Mouse (Mus musculus): ENCODE measurements around the gene Mbl1. TPM values are rescaled to one million over a fixed set of nuclear protein-coding genes. Genes with fewer than 3 reads are reported as not detected.

Mbl1 gene
- polyA plus RNA-seq, 1 experiment from 2014 or later = not detected

DNA sequence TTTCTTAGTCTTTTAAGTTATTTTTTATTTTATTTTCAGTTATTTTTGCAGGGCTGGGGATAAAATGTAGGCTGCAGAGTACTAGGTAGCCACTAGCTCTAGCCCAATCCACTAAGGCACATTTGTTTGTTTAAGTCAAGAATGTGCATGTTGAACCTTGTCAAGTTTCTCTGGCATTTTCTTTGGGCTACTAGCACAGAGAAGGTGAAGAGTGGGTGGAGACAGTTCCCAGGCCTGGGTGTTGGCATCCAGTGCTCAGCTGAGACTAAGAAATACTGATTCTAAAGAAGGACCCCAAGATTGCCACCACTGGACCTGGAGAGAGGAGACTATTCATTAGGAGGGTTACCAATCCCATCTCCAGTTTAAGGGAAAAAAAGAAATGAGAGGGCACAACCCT, 14.3 kb upstream of the Mbl1 start:
- H3K27ac ChIP-seq (ENCODE audit: low read length) = no peak overlapping the region
- ATAC-seq = no peak
- no peaks in the 10 kb centered on the region for H3K27me3 ChIP-seq (ENCODE audit: control insufficient read depth, insufficient read depth, low read depth, low read length)
- H3K9ac ChIP-seq (ENCODE audit: low read depth, low read length) = no peak overlapping the region
- no peaks in the 10 kb centered on the region for H3K4me1 ChIP-seq (ENCODE audit: control insufficient read depth, insufficient read depth, low read length)
- H3K4me2 ChIP-seq (ENCODE audit: low read length) = no peak overlapping the region
- no peaks in the 10 kb centered on the region for H3K9me3 ChIP-seq (replicated peaks; ENCODE audit: control insufficient read depth, low read length, poor library complexity, severe bottlenecking)
- no peak overlapping the region for H3K4me3 ChIP-seq (ENCODE audit: low read depth, low read length)
- no peaks in the 10 kb centered on the region for H3K36me3 ChIP-seq (ENCODE audit: control insufficient read depth, insufficient read depth, low read length)

GRCm38 (mm10) chr14:41140686-41141085, 10.6 kb upstream of the Mbl1 start:
- no peaks in the 10 kb centered on the region for H3K9me3 ChIP-seq (replicated peaks; ENCODE audit: control insufficient read depth, low read length, poor library complexity, severe bottlenecking)
- WGBS = 89% methylated on average over 1 of the region's 1 CpGs
- H3K4me2 ChIP-seq (ENCODE audit: low read length) = no peak overlapping the region
- no peak overlapping the region for H3K4me3 ChIP-seq (ENCODE audit: low read depth, low read length)
- no peaks in the 10 kb centered on the region for H3K36me3 ChIP-seq (ENCODE audit: control insufficient read depth, insufficient read depth, low read length)
- no peaks in the 10 kb centered on the region for H3K27me3 ChIP-seq (ENCODE audit: control insufficient read depth, insufficient read depth, low read depth, low read length)
- ATAC-seq = no peak
- no peak overlapping the region for H3K9ac ChIP-seq (ENCODE audit: low read depth, low read length)
- H3K4me1 ChIP-seq (ENCODE audit: control insufficient read depth, insufficient read depth, low read length) = no peaks in the 10 kb centered on the region
- no peak overlapping the region for H3K27ac ChIP-seq (ENCODE audit: low read length)

DNA sequence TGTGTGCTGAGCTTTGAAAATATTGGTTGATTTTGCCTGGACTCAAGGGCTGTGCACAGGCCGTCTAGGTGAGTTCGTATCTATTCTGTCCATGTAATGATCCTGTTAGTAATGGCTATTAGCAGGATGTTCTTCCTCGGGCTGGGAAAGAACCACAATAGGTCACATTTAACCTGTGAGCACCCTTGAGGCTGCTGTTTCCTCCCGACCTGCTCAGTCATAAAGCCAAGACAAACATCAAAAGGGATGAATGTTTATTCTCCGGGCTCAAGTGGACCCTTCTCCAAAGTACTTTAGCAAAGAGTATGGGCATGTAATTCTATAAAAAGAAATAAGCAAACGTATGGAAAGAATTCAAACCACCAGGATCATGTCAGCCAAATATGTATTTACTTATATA, 5.2 kb upstream of the Mbl1 start:
- no peaks in the 10 kb centered on the region for H3K4me1 ChIP-seq (ENCODE audit: control insufficient read depth, insufficient read depth, low read length)
- 62% methylated on average over 6 of the region's 6 CpGs for WGBS
- no peak overlapping the region for H3K27ac ChIP-seq (ENCODE audit: low read length)
- H3K4me2 ChIP-seq (ENCODE audit: low read length) = no peak overlapping the region
- ATAC-seq = no peak
- H3K4me3 ChIP-seq (ENCODE audit: low read depth, low read length) = no peak overlapping the region
- no peak overlapping the region for H3K9ac ChIP-seq (ENCODE audit: low read depth, low read length)
- no peaks in the 10 kb centered on the region for H3K9me3 ChIP-seq (replicated peaks; ENCODE audit: control insufficient read depth, low read length, poor library complexity, severe bottlenecking)
- no peaks in the 10 kb centered on the region for H3K36me3 ChIP-seq (ENCODE audit: control insufficient read depth, insufficient read depth, low read length)
- no peaks in the 10 kb centered on the region for H3K27me3 ChIP-seq (ENCODE audit: control insufficient read depth, insufficient read depth, low read depth, low read length)

GRCm38 (mm10) chr14:41146922-41147321, 4.3 kb upstream of the Mbl1 start:
- Histone ChIP-seq H3K4me2 (ENCODE audit: low read length) (no peak overlapping the region), H3K27me3 (ENCODE audit: control insufficient read depth, insufficient read depth, low read depth, low read length) (no peaks in the 10 kb centered on the region), H3K4me3 (ENCODE audit: low read depth, low read length) (no peak overlapping the region), H3K9ac (ENCODE audit: low read depth, low read length) (no peak overlapping the region), H3K4me1 (ENCODE audit: control insufficient read depth, insufficient read depth, low read length) (no peaks in the 10 kb centered on the region), H3K27ac (ENCODE audit: low read length) (no peak overlapping the region), H3K36me3 (ENCODE audit: control insufficient read depth, insufficient read depth, low read length) (no peaks in the 10 kb centered on the region), H3K9me3 (replicated peaks; ENCODE audit: control insufficient read depth, low read length, poor library complexity, severe bottlenecking) (no peaks in the 10 kb centered on the region)
- 84% methylated on average over 3 of the region's 3 CpGs for WGBS
- ATAC-seq = no peak

- 88% methylated on average over 2 of the region's 2 CpGs for WGBS
- no peak overlapping the region for H3K27ac ChIP-seq (ENCODE audit: low read length)
Observed at GRCm38 (mm10) chr14:41147356-41147755, 3.9 kb upstream of the Mbl1 start.

DNA sequence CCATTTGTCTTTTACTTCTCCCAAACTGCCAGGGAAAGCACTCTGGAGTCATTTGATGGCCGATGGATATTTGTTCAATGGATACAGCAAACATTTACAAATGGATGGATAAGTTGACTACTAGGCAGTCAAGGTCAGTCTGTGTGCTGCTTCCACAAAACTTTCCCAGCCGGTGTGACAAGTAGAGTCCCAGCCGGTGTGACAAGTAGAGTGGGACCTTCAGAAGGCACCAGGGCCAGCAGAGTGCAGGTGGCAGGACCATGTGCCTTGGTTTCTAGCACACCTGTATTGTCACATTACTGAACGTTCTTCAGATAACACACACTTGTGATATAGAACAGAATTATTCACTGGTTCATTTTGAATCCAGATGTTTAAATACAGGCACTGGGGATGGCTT, 8.8 kb downstream of the Mbl1 start:
- no peaks in the 10 kb centered on the region for H3K36me3 ChIP-seq (ENCODE audit: control insufficient read depth, insufficient read depth, low read length)
- no peak overlapping the region for H3K4me3 ChIP-seq (ENCODE audit: low read depth, low read length)
- no peak overlapping the region for H3K9ac ChIP-seq (ENCODE audit: low read depth, low read length)
- no peaks in the 10 kb centered on the region for H3K9me3 ChIP-seq (replicated peaks; ENCODE audit: control insufficient read depth, low read length, poor library complexity, severe bottlenecking)
- no peak for ATAC-seq
- H3K27ac ChIP-seq (ENCODE audit: low read length) = no peak overlapping the region
- WGBS = 83% methylated on average over 4 of the region's 4 CpGs
- no peak overlapping the region for H3K4me2 ChIP-seq (ENCODE audit: low read length)
- H3K4me1 ChIP-seq (ENCODE audit: control insufficient read depth, insufficient read depth, low read length) = no peaks in the 10 kb centered on the region
- H3K27me3 ChIP-seq (ENCODE audit: control insufficient read depth, insufficient read depth, low read depth, low read length) = no peaks in the 10 kb centered on the region

More at GRCm38 (mm10) chr14:41147356-41147755, 3.9 kb upstream of the Mbl1 start:
- Histone ChIP-seq H3K9ac (ENCODE audit: low read depth, low read length) (no peak overlapping the region), H3K4me3 (ENCODE audit: low read depth, low read length) (no peak overlapping the region), H3K4me1 (ENCODE audit: control insufficient read depth, insufficient read depth, low read length) (no peaks in the 10 kb centered on the region), H3K9me3 (replicated peaks; ENCODE audit: control insufficient read depth, low read length, poor library complexity, severe bottlenecking) (no peaks in the 10 kb centered on the region), H3K4me2 (ENCODE audit: low read length) (no peak overlapping the region), H3K27me3 (ENCODE audit: control insufficient read depth, insufficient read depth, low read depth, low read length) (no peaks in the 10 kb centered on the region), H3K36me3 (ENCODE audit: control insufficient read depth, insufficient read depth, low read length) (no peaks in the 10 kb centered on the region)
- no peak for ATAC-seq

DNA sequence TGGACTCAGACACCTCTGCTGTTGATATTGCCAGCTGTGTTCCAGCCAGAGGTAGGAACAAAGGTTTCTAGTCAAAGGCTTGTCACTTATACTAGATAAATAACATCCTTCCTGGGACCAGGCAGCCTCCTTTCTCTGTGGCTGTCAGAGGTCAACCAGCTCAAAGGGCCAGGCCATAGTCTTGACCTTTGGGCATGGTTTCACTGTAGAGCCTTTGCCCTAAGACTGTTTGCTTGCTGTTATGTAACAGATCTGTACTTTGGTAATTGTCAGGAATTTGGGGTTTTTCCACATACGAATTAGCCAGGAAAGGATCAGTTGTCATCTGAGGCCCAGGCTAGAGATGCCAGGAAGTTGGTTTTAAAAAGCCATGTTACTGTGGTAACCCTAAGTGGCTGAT, 9.5 kb downstream of the Mbl1 start:
- H3K4me2 ChIP-seq (ENCODE audit: low read length) = no peak overlapping the region
- H3K27ac ChIP-seq (ENCODE audit: low read length) = no peak overlapping the region
- H3K4me3 ChIP-seq (ENCODE audit: low read depth, low read length) = no peak overlapping the region
- no peaks in the 10 kb centered on the region for H3K4me1 ChIP-seq (ENCODE audit: control insufficient read depth, insufficient read depth, low read length)
- no peaks in the 10 kb centered on the region for H3K9me3 ChIP-seq (replicated peaks; ENCODE audit: control insufficient read depth, low read length, poor library complexity, severe bottlenecking)
- no peak overlapping the region for H3K9ac ChIP-seq (ENCODE audit: low read depth, low read length)
- no peaks in the 10 kb centered on the region for H3K36me3 ChIP-seq (ENCODE audit: control insufficient read depth, insufficient read depth, low read length)
- no peak for ATAC-seq
- H3K27me3 ChIP-seq (ENCODE audit: control insufficient read depth, insufficient read depth, low read depth, low read length) = no peaks in the 10 kb centered on the region
- 52% methylated on average over 1 of the region's 1 CpGs for WGBS

GRCm38 (mm10) chr14:41162663-41163062, 11.4 kb downstream of the Mbl1 start:
- H3K4me2 ChIP-seq (ENCODE audit: low read length) = no peak overlapping the region
- no peaks in the 10 kb centered on the region for H3K36me3 ChIP-seq (ENCODE audit: control insufficient read depth, insufficient read depth, low read length)
- ATAC-seq = no peak
- H3K9me3 ChIP-seq (replicated peaks; ENCODE audit: control insufficient read depth, low read length, poor library complexity, severe bottlenecking) = no peaks in the 10 kb centered on the region
- no peaks in the 10 kb centered on the region for H3K4me1 ChIP-seq (ENCODE audit: control insufficient read depth, insufficient read depth, low read length)
- H3K9ac ChIP-seq (ENCODE audit: low read depth, low read length) = no peak overlapping the region
- H3K27me3 ChIP-seq (ENCODE audit: control insufficient read depth, insufficient read depth, low read depth, low read length) = no peaks in the 10 kb centered on the region
- WGBS = 18% methylated on average over 2 of the region's 2 CpGs
- H3K4me3 ChIP-seq (ENCODE audit: low read depth, low read length) = no peak overlapping the region
- no peak overlapping the region for H3K27ac ChIP-seq (ENCODE audit: low read length)

- H3K9me3 ChIP-seq (replicated peaks; ENCODE audit: control insufficient read depth, low read length, poor library complexity, severe bottlenecking) = no peaks in the 10 kb centered on the region
- H3K4me3 ChIP-seq (ENCODE audit: low read depth, low read length) = no peak overlapping the region
- no peak overlapping the region for H3K4me2 ChIP-seq (ENCODE audit: low read length)
- H3K27me3 ChIP-seq (ENCODE audit: control insufficient read depth, insufficient read depth, low read depth, low read length) = no peaks in the 10 kb centered on the region
- no peak overlapping the region for H3K27ac ChIP-seq (ENCODE audit: low read length)
- no peaks in the 10 kb centered on the region for H3K4me1 ChIP-seq (ENCODE audit: control insufficient read depth, insufficient read depth, low read length)
- ATAC-seq = no peak
- WGBS = 65% methylated on average over 5 of the region's 5 CpGs
- H3K36me3 ChIP-seq (ENCODE audit: control insufficient read depth, insufficient read depth, low read length) = no peaks in the 10 kb centered on the region
- no peak overlapping the region for H3K9ac ChIP-seq (ENCODE audit: low read depth, low read length)
Observed at GRCm38 (mm10) chr14:41167278-41167677, 16.0 kb downstream of the Mbl1 start.

DNA sequence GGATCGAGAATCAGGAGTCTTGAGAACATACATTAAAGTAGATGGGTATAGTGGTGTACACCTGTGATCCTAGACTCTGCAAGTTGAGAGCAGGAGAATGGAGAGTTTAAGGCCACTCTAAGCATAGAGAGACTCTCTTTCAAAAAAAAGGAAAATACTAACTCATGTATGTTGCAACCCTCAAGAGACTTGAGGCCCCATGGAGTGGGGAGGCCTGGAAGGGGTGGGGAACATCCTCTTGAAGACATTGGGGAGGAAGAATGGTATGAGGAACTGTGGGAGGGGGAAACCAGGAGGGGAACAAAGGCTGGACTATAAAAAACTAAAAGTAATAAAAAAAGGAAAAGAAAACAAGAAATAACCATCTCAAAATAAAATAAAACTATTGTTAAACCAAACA, 17.3 kb downstream of the Mbl1 start:
- Histone ChIP-seq H3K4me3 (ENCODE audit: low read depth, low read length) (no peak overlapping the region), H3K36me3 (ENCODE audit: control insufficient read depth, insufficient read depth, low read length) (no peaks in the 10 kb centered on the region)
- 86% methylated on average over 1 of the region's 1 CpGs for WGBS

More for the DNA sequence above, 17.3 kb downstream of the Mbl1 start:
- H3K27me3 ChIP-seq (ENCODE audit: control insufficient read depth, insufficient read depth, low read depth, low read length) = no peaks in the 10 kb centered on the region
- H3K4me1 ChIP-seq (ENCODE audit: control insufficient read depth, insufficient read depth, low read length) = no peaks in the 10 kb centered on the region
- no peak overlapping the region for H3K9ac ChIP-seq (ENCODE audit: low read depth, low read length)
- H3K4me2 ChIP-seq (ENCODE audit: low read length) = no peak overlapping the region
- no peaks in the 10 kb centered on the region for H3K9me3 ChIP-seq (replicated peaks; ENCODE audit: control insufficient read depth, low read length, poor library complexity, severe bottlenecking)
- no peak for ATAC-seq
- no peak overlapping the region for H3K27ac ChIP-seq (ENCODE audit: low read length)

Data from midbrain, embryonic 16.5 days (tissue).